Mouse (Mus musculus) macrophage (primary cell): ENCODE measurements around the gene Acat3. TPM values are rescaled to one million over a fixed set of nuclear protein-coding genes. Genes with fewer than 3 reads are reported as not detected.
"Not testable (repeated sequence)": the region's sequence is repeated elsewhere in the genome, so short reads cannot be mapped to it uniquely, and the experiment has no call there.

Source experiments
- H3K27ac ChIP-seq: fragments of 350-480 bp; formaldehyde crosslinking; 2 replicates; pipeline ENCODE4 v1.9.0; 2021
- H3K36me3 ChIP-seq: fragments of 350-480 bp; formaldehyde crosslinking; 2 replicates; pipeline ENCODE4 v1.9.0; 2021; ENCODE audit errors: inconsistent target
- H3K4me3 ChIP-seq: fragments of 350-480 bp; formaldehyde crosslinking; 2 replicates; pipeline ENCODE4 v1.9.0; 2021; ENCODE audit errors: inconsistent target
- H3K79me2 ChIP-seq: fragments of 350-480 bp; formaldehyde crosslinking; 2 replicates; pipeline ENCODE4 v1.9.0; 2021; ENCODE audit errors: inconsistent target
- WGBS: methylation state at CpG from one replicate; pipeline ENCODE4 v1.1.7; 2026; ENCODE audit warnings: inconsistent platforms; ENCODE audit not compliant: missing documents; 5-methylcytosine and 5-hydroxymethylcytosine counted together
- polyA plus RNA-seq: library from polyadenylated mRNA; stranded (reverse); fragments of 250-400 nt; gene quantifications from 3 replicates; pipeline ENCODE4 v1.2.4, GENCODE M21; 2018; ENCODE audit warnings: inconsistent platforms

Acat3 gene
- polyA plus RNA-seq, 1 experiment from 2014 or later: 0.39 TPM

DNA sequence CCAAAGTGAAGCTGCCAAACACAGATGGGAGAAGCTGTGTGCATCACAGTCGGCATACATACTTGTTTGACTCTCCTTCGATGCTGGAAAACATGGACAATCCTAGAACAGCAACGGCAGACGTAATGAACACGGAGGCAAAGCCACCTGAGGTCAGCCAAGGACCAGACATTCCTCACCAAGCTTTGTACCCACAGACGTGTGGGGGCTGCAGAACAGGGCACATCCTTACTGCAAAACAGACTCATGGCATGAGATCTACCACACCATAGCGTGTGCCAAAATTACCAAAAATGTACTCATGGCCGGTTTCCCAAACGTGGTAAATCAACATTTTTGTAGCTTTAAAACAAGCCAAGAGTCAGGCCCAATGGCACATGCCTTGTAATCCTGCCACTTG, 34.0 kb downstream of the Acat3 start:
- no peak overlapping the region for H3K27ac ChIP-seq
- WGBS: 96% methylated on average over 9 of the region's 9 CpGs
- no peaks in the 10 kb centered on the region for H3K36me3 ChIP-seq
- no peaks in the 10 kb centered on the region for H3K79me2 ChIP-seq
- no peak overlapping the region for H3K4me3 ChIP-seq

DNA sequence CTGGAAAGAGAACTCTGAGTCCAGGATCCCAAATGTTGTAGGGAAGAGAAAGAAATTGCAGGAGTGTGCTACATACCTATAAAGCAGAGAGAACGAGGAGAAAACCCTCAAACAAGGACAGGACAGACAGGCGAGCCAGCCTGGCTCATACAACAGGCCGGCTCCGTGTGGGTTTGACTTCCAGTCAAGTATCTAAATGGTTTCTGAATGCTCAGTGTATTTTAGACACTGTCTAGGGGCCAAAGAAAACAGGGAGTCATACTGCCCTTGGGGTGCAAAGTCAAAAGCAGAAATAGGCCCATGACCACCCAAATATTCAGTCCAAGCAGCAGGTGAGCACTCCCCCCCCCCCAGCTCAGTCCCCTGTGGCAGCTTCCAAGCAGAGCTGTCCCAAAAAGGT, 34.6 kb downstream of the Acat3 start:
- Histone ChIP-seq H3K4me3 (no peak overlapping the region), H3K79me2 (no peaks in the 10 kb centered on the region), H3K27ac (no peak overlapping the region), H3K36me3 (no peaks in the 10 kb centered on the region)
- 93% methylated on average over 4 of the region's 4 CpGs for WGBS

DNA sequence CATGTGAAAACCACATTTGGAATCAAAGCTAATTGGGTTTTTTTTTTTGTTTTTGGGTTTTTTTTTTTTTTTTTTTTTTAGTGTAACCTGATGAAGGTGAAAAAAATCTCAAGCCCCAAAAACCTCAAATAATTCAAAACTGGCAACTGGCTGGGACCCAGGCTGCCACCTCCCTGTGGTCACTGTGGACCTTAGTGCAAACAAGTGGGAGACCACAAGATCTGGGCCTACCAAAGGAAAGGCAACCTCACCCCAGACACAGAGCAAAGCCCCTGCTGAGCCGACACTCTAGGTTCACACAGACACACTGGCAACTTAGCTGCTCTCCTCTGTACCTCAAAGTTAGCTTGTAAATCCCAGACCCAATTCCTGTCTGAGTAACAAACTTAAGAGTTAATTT, 36.1 kb downstream of the Acat3 start:
- no peak overlapping the region for H3K4me3 ChIP-seq
- H3K27ac ChIP-seq: no peak overlapping the region
- WGBS: 87% methylated on average over 1 of the region's 1 CpGs
- no peaks in the 10 kb centered on the region for H3K79me2 ChIP-seq
- H3K36me3 ChIP-seq: no peaks in the 10 kb centered on the region

GRCm38 (mm10) chr17:12903372-12904333, 36.7 kb downstream of the Acat3 start:
- 84% methylated on average over 11 of the region's 12 CpGs for WGBS
- Histone ChIP-seq H3K4me3 (no peak overlapping the region), H3K36me3 (no peaks in the 10 kb centered on the region), H3K79me2 (no peaks in the 10 kb centered on the region), H3K27ac (no peak overlapping the region)

- Histone ChIP-seq H3K27ac (no peak overlapping the region), H3K79me2 (no peaks in the 10 kb centered on the region), H3K4me3 (no peak overlapping the region), H3K36me3 (no peaks in the 10 kb centered on the region)
- WGBS: 94% methylated on average over 6 of the region's 6 CpGs
Measured at GRCm38 (mm10) chr17:12902291-12902690, 38.1 kb downstream of the Acat3 start.

DNA sequence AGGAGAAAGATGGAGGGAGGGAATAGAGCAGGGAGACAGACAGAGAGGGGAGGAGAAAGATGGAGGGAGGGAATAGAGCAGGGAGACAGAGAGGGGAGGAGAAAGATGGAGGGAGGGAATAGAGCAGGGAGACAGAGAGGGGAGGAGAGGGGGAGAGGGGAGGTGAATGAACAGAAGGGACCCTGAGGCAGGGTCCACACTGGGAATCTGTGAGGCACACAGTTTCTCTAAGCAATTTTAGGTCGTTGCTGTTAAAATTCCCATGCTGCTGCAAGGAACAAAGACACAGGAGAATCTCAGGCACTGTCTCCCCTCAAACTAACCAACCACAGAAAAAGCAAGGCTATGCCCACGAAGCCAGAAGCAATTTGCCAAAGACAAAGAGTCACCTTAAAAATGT, 41.8 kb downstream of the Acat3 start:
- 92% methylated on average over 2 of the region's 2 CpGs for WGBS
- H3K36me3 ChIP-seq, H3K27ac ChIP-seq, H3K4me3 ChIP-seq, H3K79me2 ChIP-seq: not testable (repeated sequence)

- H3K4me3 ChIP-seq: no peak overlapping the region
- no peaks in the 10 kb centered on the region for H3K79me2 ChIP-seq
- H3K27ac ChIP-seq: no peak overlapping the region
- WGBS: 92% methylated on average over 5 of the region's 5 CpGs
- H3K36me3 ChIP-seq: no peaks in the 10 kb centered on the region
Measured at GRCm38 (mm10) chr17:12897674-12898073, 42.7 kb downstream of the Acat3 start.

DNA sequence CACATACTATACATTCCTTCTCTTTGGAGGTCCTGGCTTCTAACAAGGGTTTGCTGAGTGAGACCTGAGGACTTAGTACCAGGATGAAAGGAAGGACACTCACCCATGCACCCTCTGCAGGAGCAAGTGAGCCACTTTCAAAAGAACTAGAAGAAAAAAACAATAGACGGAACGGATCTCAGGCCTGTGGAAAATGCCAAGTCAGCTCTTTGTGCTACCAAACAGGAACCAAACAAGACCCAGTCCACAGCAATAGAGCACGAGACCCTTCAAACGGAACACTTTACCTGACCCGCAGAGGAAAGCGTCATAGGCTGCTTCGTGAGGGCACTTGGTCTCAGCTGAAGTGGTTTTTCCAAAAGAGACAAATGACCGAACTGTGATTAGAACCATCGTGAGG, 48.4 kb downstream of the Acat3 start:
- Histone ChIP-seq H3K36me3 (no peaks in the 10 kb centered on the region), H3K4me3 (no peak overlapping the region), H3K79me2 (no peaks in the 10 kb centered on the region), H3K27ac (no peak overlapping the region)
- 95% methylated on average over 9 of the region's 9 CpGs for WGBS

DNA sequence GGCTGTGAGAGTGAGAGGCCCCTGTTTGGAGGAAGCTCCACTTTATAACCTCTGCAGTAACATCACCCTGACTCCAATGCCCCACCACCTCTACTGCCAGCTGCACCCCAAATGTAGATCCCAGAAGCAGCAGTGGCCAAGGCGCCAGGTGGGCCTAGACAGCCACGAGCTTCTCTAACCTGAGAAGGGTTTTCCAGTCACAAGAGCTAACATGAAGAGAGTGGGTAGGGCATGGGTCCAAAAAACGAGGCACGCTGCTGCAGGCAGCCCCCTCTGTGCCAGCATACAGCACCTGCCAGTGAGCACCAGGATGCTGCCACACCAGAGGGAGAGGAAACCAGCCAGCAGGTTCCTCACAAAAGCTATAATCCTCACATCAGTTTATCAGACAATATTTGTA, 49.3 kb downstream of the Acat3 start:
- no peaks in the 10 kb centered on the region for H3K36me3 ChIP-seq
- no peak overlapping the region for H3K27ac ChIP-seq
- no peak overlapping the region for H3K4me3 ChIP-seq
- no peaks in the 10 kb centered on the region for H3K79me2 ChIP-seq
- WGBS: 100% methylated on average over 3 of the region's 4 CpGs

DNA sequence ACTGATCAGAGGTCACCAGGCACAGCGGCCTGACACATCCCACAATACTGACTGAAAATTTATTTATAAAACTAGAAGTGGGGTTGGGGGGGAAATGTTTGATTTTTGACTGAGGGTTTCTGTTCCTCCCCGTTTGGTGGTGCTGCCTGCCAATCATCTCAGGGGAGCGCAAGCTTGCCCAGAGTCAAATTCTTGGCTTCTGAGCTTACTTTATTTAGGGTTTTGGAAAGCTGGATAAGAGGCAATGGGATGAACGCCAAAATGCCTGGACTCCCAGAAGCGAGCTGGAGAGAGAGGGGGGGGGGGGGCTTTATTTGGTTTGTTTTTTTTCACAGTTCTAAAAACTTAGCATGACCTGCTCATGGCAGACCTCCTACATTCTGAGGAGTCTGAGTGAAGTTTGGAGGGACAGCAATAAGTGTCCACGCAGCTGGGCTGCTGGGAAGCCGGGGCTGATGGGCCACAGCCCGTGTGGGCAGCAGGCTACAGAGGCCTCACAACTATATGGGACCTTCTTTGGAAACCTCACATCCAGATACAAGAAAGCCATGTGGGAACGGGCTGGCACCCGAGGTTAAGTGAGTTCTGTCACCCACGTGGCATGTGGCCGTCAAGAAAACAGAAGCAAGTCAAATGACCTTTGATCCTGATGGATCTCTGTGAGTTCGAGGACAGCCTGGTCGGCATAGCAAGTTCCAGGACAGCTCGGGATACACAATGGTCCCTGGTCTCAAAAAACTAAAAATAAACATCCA, 53.2 kb downstream of the Acat3 start:
- H3K27ac ChIP-seq: no peak overlapping the region
- no peaks in the 10 kb centered on the region for H3K36me3 ChIP-seq
- H3K79me2 ChIP-seq: no peaks in the 10 kb centered on the region
- no peak overlapping the region for H3K4me3 ChIP-seq
- WGBS: 87% methylated on average over 15 of the region's 15 CpGs

DNA sequence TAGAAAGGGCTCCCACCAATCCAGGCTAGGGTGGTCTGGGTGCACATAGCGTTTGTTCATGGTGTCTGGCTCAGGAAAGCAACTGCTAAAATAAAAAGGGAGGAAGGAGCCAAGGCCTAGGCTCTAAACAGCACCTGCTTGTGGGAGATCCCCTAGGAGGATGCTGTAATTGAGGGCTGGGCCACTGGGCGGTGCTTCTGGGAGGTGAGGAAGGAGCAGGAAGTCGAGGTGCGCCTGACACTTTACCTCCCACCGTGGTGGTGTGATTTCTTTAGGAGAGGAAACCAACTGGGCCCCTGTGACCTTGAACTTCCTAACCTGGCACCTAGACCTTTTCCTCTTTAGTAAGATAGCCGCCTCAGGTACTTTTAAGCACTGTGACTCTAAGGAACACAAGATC, 53.8 kb downstream of the Acat3 start:
- Histone ChIP-seq H3K27ac (no peak overlapping the region), H3K36me3 (no peaks in the 10 kb centered on the region), H3K4me3 (no peak overlapping the region), H3K79me2 (no peaks in the 10 kb centered on the region)
- 43% methylated on average over 6 of the region's 6 CpGs for WGBS

- 100% methylated on average over 1 of the region's 1 CpGs for WGBS
- no peak overlapping the region for H3K27ac ChIP-seq
- H3K4me3 ChIP-seq: no peak overlapping the region
- H3K36me3 ChIP-seq: no peaks in the 10 kb centered on the region
- no peaks in the 10 kb centered on the region for H3K79me2 ChIP-seq
Measured at GRCm38 (mm10) chr17:12881216-12881615, 59.2 kb downstream of the Acat3 start.

DNA sequence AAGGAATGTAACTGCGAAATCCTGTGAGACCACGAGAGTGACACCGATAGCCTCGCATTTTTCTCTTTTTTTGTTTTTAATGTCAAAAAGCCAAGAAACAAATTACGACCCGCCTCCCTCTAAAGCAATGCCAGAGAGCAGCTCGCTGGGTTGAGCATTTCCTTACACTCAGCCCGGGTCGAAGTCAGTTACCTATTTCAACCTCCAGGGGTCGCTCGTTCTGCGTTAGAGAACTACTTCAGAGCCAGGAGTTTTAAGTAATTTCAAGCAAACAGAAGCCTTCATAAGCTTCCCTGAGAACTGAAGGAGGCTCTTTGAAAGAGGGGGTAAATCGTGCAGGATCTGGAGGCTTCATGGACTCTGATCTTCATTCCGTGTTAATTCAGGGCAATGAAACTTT, 60.2 kb downstream of the Acat3 start:
- Histone ChIP-seq H3K36me3 (no peaks in the 10 kb centered on the region), H3K27ac (no peak overlapping the region), H3K79me2 (no peaks in the 10 kb centered on the region), H3K4me3 (no peak overlapping the region)
- 4% methylated on average over 14 of the region's 14 CpGs for WGBS

GRCm38 (mm10) chr17:12875734-12876133, 64.7 kb downstream of the Acat3 start, which contains the start of gene Mrgprh:
Gene Mrgprh, plus strand, starts transcription at chr17:12876034.
- Histone ChIP-seq H3K27ac (no peak within 1 kb of the TSS), H3K36me3 (no peaks in the 10 kb centered on the region), H3K4me3 (no peak within 1 kb of the TSS), H3K79me2 (no peaks in the 10 kb centered on the region)
- 74% methylated on average over 5 of the region's 5 CpGs for WGBS
